Mouse (Mus musculus) bone marrow, adult 2 months (tissue): ENCODE measurements at regions not wholly inside any gene's neighbourhood (a gene's known extent, or its start where the extent isn't known, plus 50 kb on each side); places are given as distances from the start of the nearest gene placed in this dataset.

Experiments used
- H3K27ac ChIP-seq: fragments of 200-500 bp; 2 replicates; pipeline ENCODE4 v1.5.1; 2012; ENCODE audit warnings: low read depth, mild to moderate bottlenecking, control low read depth, inconsistent platforms, low read length; ENCODE audit not compliant: control insufficient read depth, poor library complexity, insufficient read depth
- H3K4me1 ChIP-seq: fragments of 200-500 bp; 2 replicates; pipeline ENCODE4 v1.6.1; 2011; ENCODE audit warnings: low read length; ENCODE audit not compliant: control insufficient read depth, insufficient read depth
- H3K4me3 ChIP-seq: fragments of 200-500 bp; replicated peaks from 2 replicates; pipeline ENCODE3; 2011; ENCODE audit warnings: mild to moderate bottlenecking, low read depth, low read length, control low read depth; ENCODE audit not compliant: control insufficient read depth
- CTCF ChIP-seq: fragments of 200-500 bp; IDR thresholded peaks from 2 replicates; pipeline ENCODE4 v1.5.1; 2011; ENCODE audit warnings: low read length, control low read depth; ENCODE audit not compliant: control insufficient read depth, insufficient read depth
- POLR2A ChIP-seq: fragments of 200-500 bp; IDR thresholded peaks from 2 replicates; pipeline ENCODE4 v1.6.1; 2011; ENCODE audit warnings: low read depth, mild to moderate bottlenecking, control low read depth, low read length, borderline replicate concordance; ENCODE audit not compliant: control insufficient read depth
- WGBS: fragments of 180-500 bp; shearing (Covaris S2); methylation state at CpG from one replicate; pipeline ENCODE4 v1.1.7; 2018; 5-methylcytosine and 5-hydroxymethylcytosine counted together

DNA sequence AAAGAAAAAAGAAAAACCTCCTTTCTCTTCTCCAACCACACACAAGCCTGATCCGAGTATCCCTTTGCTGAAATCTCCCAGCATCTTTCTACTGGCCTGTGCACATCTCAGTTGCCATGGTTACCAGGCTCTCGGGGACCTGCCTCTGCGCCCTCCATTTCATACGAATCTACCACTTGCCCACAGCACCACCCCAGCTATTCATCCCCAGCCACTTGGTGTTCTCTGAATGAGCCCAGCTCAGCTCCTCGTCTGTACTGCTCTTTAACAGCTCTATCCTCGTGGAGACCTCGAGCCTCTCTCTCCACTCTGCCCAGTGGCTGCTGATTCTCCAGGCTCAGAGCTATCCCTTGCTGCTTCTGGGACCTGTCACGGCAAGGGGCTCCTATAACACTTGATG lies 166.9 kb downstream of the Ttc8 start:
- H3K4me1 ChIP-seq = no peaks in the 10 kb centered on the region
- TF ChIP-seq POLR2A = no peak
- no peak for TF ChIP-seq CTCF
- no peak overlapping the region for H3K27ac ChIP-seq
- H3K4me3 ChIP-seq = no peak overlapping the region
- 71% methylated on average over 8 of the region's 8 CpGs for WGBS

DNA sequence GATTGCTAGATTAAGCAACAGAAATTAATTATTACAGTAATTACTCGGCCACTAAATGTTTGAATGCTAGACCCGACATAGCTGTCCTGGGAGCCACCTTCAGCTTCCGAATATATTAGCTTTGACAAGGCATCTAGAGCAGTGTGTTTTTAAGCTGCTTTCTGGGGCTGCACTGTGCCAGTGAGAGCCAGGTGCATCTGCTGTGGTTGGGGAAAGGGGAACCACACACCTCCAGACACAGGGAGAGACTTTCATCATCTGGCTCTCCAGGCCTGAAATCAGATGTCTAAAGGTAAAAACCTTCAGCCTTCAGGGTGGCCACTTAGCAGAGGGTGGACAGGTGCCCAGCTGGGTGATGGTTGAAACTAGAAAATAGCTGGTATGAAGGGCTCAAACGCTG lies 171.4 kb downstream of the Ttc8 start:
- 55% methylated on average over 4 of the region's 4 CpGs for WGBS
- Histone ChIP-seq H3K4me1 (no peaks in the 10 kb centered on the region; the same call in 1 of the 2 replicates), H3K27ac (no peak overlapping the region), H3K4me3 (no peak overlapping the region)
- TF ChIP-seq POLR2A (no peak), CTCF (no peak)

DNA sequence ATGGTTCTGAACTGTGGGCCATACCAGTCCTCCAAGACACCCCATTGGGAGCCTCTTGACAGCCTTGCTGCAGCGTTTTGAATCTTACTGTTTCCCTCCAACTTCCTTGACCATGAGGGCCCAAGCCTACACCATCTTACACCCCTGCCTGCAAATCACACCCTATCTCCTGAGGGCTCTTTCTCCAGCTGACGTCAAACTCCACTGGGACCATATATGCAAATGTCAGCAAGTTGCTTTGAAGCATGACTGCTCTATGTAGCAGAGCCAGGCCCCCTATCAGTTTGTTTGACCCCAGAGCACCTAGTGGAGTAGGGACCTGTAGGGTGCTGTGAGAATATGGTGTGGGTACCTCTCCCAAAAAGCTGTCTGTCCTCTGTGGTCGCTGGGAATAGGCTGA lies 172.8 kb downstream of the Ttc8 start:
- TF ChIP-seq CTCF (no peak), POLR2A (no peak)
- 58% methylated on average over 3 of the region's 3 CpGs for WGBS
- no peaks in the 10 kb centered on the region; the same call in 1 of the 2 replicates for H3K4me1 ChIP-seq
- H3K27ac ChIP-seq = no peak overlapping the region
- H3K4me3 ChIP-seq = no peak overlapping the region

DNA sequence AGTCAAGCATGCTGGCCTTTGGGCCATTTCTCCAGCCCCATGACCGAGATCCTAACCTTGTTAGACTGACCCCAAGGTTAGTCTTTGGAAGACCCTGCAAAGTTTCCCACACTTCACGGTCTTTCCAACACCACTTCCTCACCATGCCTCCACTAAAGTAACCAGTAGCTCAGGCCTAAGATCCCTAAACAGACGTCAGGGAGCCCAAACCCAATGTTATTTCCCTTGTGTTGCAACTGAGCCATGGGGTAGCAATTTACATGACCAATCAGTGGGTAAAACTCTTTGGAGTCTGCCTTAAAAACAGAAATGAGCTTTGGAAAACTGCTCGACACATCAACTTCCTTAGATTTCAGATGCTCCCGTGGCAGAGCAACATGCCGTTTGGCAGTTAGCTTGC lies 173.6 kb downstream of the Ttc8 start:
- no peak overlapping the region for H3K27ac ChIP-seq
- 39% methylated on average over 6 of the region's 6 CpGs for WGBS
- TF ChIP-seq CTCF (no peak), POLR2A (no peak)
- no peak overlapping the region for H3K4me3 ChIP-seq
- H3K4me1 ChIP-seq = no peaks in the 10 kb centered on the region; the same call in 1 of the 2 replicates

DNA sequence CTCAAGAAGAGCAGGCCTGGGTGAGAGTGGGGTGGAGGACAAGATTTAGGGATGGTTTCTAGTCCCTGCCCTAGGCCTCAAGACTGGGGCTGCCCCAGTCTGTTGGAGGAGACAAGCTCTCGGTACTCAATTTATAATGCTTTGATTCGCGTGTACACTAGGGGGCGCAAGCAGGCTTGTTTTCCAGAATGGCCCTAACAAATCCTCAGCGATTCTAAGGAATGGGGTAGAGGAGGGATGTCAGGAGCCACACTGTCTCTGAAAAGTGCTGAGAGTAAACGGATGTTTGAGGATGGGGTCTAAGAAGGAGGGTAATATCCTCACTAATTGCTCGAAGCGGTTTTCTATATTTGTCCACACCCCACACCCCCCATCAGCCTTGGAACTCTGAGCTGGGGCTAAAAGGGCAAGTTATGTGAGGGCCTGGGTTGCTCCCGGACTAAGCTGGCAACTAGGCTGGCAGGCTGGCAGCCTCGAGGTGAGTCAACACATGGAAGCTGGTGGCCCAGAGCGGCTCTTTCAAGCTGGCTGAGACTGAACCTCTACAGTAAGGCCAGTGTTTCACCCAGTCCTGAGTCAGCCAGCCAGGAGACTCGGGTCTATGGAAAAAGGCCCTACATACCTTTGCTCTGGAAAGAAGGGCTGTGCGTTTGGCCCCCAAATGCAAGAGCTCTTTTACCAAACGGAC lies 176.7 kb downstream of the Ttc8 start:
- H3K27ac ChIP-seq = no peak overlapping the region
- 40% methylated on average over 14 of the region's 14 CpGs for WGBS
- H3K4me3 ChIP-seq = no peak overlapping the region
- TF ChIP-seq CTCF = peak; percentile 56
- no peak for TF ChIP-seq POLR2A
- H3K4me1 ChIP-seq = no peaks in the 10 kb centered on the region; the same call in 1 of the 2 replicates

DNA sequence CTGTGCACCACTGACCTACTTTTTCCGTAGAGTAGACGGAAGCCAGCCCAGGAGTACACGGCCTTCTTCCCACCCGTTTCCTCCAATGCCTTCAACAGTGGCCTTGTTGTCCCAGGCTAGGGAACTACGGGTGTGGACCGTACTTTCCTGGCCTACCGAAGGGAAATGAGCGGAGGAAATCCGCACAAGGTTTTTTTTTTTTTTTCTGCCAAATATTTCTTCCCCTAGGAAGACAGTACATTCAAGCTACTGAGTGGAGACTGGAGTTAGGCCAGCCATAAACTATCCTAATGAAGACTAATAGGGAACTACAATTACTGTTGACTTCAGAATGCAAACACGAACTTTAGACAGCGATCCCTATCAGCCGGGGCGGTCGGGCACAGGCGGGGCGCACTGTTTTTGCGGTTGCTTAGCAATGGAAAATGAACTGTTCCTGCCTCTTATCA lies 177.3 kb downstream of the Ttc8 start:
- 85% methylated on average over 17 of the region's 17 CpGs for WGBS
- Histone ChIP-seq H3K27ac (no peak overlapping the region), H3K4me1 (no peaks in the 10 kb centered on the region; the same call in 1 of the 2 replicates), H3K4me3 (no peak overlapping the region)
- TF ChIP-seq CTCF (no peak), POLR2A (no peak)

DNA sequence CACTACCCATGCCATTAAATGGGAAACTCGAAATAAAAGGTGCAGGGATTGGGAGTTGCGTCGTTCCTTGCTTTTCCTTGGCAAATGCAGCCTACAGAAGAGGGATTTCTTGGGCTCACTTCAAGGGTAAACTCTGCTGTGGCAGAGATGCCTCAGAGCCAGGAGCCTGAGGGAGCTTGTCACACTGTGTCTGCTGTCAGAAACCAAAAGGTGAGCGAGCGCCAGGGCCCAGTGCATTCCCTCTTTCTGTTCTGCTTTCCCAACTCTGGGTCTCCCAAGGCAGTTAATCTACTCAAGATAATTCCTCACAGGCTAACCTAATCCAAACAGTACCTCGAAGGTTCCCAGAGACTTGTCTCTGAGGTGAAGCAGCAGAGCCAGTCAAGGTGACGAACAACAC lies 179.5 kb downstream of the Ttc8 start:
- Histone ChIP-seq H3K4me1 (no peaks in the 10 kb centered on the region), H3K4me3 (no peak overlapping the region), H3K27ac (no peak overlapping the region)
- no peak for TF ChIP-seq POLR2A
- TF ChIP-seq CTCF = no peak
- 81% methylated on average over 7 of the region's 7 CpGs for WGBS

DNA sequence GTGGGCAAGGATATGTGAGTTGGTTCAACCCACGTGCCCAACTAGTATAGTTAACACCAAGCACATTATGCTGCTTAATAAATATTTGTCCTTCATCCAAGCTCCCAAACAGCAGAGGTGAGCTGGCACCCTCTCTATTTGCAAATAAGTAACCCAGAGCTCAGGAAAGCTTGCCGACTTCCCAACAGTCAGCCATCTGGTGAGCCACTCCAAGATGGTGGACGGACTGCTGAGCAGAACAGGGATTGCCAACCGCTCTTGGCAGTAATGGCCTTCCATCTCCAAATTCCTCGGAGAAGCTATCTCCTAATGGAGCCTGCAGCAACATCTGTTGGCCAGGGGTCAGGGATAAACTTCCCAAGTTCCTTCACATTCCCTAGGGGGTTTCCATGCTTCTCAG lies 188.2 kb downstream of the Ttc8 start:
- Histone ChIP-seq H3K4me1 (no peaks in the 10 kb centered on the region), H3K27ac (no peak overlapping the region), H3K4me3 (no peak overlapping the region)
- TF ChIP-seq CTCF = no peak
- no peak for TF ChIP-seq POLR2A
- WGBS = 79% methylated on average over 5 of the region's 5 CpGs

DNA sequence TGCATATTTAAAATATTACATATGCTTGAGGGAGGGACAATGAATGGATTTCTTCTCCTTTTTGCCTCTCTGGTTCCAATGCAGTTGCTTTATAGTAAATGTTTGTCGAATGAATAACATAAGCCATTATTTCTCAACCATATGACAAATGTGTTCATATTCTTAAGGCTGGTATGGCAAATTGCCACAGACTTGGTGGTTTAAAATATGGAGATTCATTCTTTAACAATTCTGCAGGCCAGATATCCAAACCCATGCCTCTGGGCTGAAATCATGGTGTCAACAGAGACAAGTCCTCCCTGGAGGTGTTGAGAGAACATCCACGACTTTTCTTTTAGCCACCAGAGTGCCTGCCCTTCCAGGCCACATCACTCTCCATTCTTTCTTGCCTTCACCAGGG lies 193.4 kb downstream of the Ttc8 start:
- H3K4me1 ChIP-seq = no peaks in the 10 kb centered on the region
- H3K27ac ChIP-seq = no peak overlapping the region
- 73% methylated on average over 2 of the region's 2 CpGs for WGBS
- no peak overlapping the region for H3K4me3 ChIP-seq
- TF ChIP-seq CTCF = no peak
- TF ChIP-seq POLR2A = no peak
